Mouse (Mus musculus) T-helper 2 cell (primary cell): ENCODE data around the gene Ppp1r16b.

Source experiments
- in situ Hi-C: fragments of 300-600 bp; cut with MboI, MseI; formaldehyde crosslinking; loops from one replicate; pipeline ENCODE4 v1.15.1; 2025; ENCODE audit warnings: high pct_unique_total_duplicates

Gene Ppp1r16b

DNA sequence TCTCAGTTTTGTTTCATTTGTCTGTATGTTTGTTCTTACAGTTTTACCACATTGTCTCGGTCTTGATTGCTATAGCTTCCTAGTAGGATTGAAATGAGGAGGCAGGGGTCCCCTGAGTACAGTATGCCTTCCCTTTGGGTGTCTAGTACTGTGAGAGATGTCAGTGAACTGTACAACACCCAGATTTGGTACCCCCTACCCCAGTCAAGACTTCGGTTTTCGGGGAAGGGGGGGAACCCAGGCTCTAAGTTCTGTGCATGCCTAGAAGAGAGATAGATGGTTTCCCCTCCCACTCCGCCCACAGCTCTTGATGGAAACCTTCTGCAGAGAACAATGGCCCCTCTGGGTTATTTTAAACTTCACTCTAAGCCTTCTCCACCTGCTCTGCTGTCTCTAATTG lies at the start of gene Ppp1r16b:
TSS of gene Ppp1r16b (plus strand) at position 301 of the 400 bp plus-strand sequence.
- in situ Hi-C loops = loop anchor here (5.0 kb wide), 1 partner anchor 82 kb away; no protein-coding TSS in a partner anchor

DNA sequence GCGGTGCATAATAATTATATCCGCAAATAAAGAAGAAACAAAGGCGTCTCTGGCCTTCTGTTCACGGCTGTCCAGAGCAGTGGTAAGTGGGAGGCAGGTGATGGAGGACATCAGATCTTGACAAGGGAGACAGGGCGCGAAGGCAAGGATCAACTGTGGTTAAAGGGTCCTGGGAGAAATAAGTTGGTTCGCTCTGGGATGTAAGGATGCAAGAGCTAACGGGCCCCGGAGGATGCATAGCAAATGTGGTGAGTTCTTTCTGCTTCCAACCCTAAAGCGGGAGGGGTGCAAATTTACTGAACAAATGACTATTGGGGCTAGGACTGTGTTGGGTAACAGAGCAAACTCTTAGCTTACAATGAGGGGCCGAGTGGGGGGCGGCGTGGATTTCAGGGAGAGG lies 49.5 kb upstream of the Ppp1r16b start:
- in situ Hi-C loops = no loop called here

DNA sequence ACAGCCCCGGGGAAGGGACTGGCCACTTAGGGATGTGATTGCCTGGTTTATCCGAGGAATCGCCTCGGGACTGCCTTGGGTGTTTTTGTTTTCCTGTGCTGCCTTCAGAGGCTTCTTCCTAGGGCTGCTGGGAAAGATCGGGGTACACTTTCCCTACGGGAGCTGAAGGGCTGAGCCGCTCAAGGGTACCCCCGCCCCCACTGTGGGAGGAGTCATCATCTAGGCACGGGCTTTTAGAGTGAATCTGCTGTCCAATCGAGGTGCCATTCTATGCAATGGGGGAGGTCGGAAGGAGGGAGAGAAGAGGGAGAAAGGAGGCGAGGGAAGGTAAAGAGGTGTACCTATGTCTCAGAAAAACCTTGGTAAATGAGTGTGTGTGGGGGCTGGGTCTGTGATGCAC lies 48.9 kb upstream of the Ppp1r16b start:
- in situ Hi-C loops = no loop called here

DNA sequence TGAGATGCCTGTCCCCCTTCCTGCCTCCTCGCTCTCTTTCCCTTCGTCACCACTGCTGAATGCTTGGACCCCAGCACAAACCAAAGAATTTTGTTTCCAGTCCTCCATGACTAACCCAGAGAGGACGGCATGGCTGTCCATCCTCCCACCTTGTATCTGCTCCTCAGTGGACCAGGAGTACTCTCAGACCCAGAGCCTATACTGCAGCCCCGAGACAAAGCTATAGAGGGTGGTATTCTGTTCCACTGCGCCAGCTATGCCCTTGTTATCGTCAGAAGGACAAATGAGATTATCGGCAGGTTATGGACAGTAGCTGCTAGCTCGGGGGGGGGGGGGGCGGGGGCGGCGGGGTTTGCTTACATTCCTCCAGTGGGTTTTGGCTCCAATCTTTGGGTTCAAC lies 48.4 kb upstream of the Ppp1r16b start:
- in situ Hi-C loops = no loop called here

DNA sequence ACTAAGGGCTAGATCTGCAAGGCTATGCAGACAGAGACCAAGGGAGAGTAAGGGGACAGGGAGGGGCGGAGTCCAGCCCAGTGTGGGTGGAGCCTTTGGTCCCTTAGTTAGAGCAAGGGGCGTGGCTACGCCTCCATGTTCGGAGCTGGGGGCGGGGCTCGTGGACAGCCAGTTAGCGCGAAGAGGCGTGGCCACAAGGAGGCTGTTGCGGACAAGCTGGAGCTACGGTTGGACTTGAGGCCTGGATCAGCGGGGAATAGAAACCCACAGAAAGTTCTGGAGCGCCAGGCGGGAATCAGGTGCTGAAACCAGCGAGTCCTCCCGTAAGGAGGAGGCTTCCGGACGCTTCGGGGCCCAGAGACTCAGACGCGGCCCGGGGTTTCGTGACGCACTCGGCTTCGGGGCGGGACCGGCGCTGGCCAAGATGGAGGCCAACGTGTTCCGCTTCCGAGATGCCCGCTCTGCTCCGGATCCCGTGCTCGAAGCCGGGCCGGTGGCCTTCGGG lies 40.4 kb upstream of the Ppp1r16b start, which contains the start of gene Actr5:
TSS of gene Actr5 (plus strand) at position 171 of the 505 bp plus-strand sequence.
- in situ Hi-C loops = no loop called here

DNA sequence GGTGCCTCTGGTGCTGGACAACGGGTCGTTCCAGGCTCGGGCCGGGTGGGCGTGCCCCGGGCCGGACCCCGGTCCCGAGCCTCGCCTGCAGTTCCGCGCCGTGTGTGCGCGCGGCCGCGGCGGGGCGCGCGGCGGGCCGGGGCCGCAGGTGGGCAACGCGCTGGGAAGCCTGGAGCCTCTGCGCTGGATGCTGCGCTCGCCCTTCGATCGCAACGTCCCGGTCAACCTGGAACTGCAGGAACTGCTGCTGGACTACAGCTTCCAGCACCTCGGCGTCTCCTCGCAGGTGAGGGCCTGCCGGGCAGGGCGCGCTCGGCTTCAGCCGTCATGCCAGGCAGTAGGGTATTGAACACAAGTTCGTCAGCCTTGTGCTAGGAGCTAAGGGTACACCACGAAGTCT lies 40.0 kb upstream of the Ppp1r16b start:
- in situ Hi-C loops = no loop called here

DNA sequence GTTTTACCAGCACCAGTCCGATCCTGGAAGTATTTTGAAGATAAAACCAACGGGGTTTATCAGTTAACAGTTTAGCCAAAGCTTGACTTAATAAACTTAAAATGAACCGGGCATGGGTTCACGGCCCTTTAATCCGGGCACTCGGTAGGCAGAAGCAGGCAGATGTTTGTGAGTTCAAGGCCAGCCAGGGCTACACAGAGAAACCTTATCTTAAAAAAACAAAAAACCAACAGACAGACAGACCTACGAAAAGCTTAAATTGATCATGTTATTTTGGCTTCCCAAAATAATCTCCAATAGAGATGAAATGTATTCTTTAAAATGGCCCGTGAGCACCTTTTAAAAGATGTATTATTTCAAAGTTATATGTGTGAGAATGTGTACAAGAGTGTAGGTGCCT lies 39.5 kb upstream of the Ppp1r16b start:
- in situ Hi-C loops = no loop called here

DNA sequence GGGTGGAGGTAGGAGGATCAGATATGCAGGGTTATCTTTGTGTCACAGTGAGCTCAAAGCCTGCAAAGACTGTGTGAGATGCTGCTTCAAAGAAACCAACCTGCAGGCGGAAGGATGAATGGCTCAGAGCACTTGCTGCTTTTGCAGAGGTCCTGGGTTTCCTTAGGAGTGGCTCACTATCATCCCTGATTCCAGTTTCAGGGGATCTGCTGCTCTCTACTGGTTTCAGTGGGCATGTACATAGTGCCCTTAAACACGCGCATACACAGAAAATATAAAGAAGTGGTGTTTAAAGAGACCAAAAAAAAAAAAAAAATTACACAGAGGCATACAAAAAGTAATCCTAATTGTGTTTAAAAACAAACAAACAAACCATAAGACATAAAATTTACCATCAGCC lies 36.3 kb upstream of the Ppp1r16b start:
- in situ Hi-C loops = no loop called here

DNA sequence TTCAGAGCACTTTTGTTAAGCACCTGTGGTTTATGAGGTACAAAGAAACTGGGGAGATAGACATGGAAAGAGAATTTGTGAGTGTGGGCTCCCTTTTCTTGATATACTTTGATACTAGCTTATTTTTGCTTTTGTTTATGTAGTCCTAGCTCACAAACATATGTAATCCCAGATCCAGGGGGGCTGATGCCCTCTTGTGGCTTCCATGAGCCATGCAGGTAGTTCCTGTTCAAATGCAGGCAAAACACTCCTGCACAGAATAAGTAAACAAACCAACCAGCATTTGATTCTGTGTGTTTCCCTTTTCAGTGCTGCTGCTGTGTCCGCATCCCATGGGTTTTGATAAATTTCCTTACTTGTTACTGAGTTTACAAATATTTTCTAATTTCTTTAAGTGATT lies 35.8 kb upstream of the Ppp1r16b start:
- in situ Hi-C loops = no loop called here

DNA sequence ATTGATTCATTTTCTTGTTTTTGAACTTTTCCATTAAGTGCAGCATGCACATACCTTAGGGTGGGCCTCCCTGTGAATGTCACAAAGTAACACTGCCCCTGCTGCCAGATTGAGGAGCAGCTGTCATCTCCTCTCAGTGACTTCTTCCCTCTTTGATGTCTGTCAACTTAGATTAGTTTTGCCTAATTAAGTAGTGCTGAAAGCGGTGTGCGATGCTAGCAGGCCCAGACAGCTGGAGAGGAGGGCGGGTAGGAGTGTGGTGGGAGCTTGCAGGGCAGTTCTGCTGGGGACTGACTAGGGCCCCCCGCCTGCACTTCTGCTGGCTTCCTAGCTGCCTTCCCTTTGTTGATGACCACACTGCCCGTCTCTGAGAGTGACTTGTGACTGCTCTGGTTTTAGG lies 33.3 kb upstream of the Ppp1r16b start:
- in situ Hi-C loops = no loop called here

DNA sequence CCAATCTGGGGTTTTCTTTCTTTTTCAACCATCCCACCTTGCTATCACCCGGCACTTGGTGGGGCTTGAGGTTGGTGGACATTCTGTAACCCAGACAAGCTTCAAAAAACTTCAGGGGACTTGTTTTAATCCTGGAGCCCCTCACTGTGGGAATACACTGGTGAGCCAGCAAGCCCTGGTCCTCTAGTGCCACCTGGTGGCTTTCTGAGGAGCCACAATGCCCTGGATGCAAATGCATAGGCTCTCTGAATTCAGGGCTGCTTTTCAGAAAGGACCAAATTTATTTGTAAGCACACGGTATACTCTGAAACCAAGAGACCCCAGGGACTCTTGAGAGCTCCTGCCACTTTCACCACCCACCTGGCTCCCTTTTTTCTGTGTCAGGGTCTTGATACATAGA lies 23.3 kb upstream of the Ppp1r16b start:
- in situ Hi-C loops = no loop called here

DNA sequence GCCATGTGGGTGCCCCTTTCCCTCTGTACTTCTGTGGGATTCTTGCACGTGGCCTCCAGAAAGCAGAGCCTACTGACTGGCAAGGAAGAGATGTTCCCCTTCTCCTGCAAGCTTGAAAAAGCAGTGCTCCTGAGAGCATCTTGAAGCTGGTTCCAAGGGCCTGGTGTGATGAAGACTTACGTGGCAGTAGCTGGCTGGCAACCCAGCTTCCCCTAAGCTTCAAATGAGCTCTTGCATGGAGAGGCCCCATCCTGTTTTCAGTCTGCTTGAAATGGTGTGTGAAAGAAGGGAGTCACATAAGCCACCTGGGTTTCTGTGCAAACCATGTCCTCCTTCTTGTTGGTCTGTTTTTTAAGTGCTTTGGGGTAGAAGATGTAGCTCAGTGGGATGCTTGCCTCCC lies 22.6 kb upstream of the Ppp1r16b start:
- in situ Hi-C loops = no loop called here

DNA sequence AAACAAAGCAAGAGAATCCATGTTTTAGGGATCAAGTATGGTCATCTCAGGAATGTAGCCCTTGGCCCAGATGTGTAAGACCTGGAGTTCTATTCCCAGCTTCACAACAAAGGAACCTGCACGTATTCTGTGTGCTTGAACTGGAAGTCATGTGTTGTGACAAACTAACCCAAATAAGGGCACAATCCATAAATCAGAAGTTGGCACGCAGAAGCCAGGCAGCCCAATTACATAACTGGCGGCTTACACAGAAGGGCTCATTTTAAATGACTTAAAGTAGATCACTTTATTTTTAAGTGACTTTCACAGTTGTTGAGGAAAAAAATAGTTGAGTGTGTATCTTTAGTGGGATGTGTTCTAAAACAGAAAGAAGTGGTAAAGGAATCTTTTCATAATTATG lies 21.4 kb upstream of the Ppp1r16b start:
- in situ Hi-C loops = no loop called here

DNA sequence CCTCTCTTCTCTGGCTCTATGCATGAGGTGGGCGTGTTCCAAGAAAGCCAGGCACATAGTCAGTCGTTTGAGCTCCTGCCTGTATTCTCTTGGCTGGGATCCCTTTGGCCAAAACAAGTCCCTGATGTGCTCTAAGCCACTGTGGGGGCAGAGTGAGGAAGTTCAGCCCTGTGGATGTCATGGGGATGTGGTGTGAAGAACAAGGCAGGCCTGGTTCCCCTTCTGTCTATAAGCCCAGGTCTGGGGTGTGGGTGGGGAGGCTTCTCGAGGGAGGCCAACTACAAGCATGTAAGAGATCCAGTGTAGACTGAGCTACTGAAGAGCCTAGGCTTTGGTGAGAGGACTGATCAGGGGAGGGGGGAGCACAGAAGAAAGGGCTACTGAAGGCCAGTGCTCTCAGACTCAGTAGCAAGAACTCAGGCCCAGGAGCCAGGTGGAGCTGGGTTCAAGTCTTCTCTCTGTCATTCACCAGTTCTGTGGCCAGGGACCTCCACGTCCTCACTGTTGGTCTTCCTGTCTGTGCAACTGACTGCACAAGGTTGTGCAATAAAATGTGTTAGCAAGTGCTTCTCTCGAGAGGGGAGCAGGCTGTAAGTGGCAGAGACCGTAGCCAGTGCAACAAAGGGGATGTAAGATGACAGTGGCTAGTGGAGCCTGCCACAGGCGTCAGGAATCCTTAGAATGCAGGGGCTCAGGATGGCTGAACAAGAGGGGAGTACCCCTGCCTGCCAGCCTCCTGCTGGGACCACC lies 13.9 kb upstream of the Ppp1r16b start:
- in situ Hi-C loops = loop anchor here (5.0 kb wide), 1 partner anchor 109 kb away; no protein-coding TSS in a partner anchor

DNA sequence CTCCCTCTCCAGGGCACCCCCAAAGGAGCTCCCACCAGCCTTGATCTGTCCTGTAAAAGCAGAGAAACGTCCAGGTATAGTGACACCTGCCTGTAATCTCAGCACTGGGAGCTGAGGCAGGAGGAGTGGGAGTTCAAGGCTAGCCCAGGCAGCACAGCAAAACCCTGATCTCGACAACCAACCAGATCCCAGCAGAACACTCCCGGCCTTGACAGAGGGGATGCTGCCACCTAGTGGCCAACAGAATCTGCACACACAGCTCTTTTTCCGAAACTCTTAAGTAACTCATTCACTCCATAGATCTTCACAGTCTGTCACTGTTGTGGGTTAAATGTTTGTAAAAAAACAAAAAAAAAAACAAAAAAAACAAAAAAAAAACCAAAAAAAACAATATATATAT lies 12.2 kb upstream of the Ppp1r16b start:
- in situ Hi-C loops = loop anchor here (5.0 kb wide), 1 partner anchor 111 kb away; no protein-coding TSS in a partner anchor

DNA sequence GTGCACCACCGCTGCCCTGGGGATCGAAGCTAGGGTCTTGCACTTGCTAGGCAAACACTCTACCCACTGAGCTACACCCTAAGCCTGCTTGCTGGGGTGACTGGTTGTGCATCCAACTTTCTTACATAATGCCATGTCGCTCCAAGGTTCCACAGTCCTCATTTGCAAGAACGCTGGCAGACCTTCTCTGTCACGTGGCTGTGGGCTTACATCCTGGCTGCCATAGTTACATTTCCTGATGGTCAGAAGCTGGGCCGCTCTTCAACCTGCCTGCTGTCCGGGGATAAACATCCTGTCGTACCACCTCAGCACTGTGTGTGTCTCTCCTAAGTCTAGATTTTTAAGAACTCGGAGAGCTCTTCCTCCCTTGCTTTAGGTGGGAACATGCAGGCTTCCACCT lies 10.5 kb upstream of the Ppp1r16b start:
- in situ Hi-C loops = loop anchor here (5.0 kb wide), 1 partner anchor 112 kb away; no protein-coding TSS in a partner anchor

DNA sequence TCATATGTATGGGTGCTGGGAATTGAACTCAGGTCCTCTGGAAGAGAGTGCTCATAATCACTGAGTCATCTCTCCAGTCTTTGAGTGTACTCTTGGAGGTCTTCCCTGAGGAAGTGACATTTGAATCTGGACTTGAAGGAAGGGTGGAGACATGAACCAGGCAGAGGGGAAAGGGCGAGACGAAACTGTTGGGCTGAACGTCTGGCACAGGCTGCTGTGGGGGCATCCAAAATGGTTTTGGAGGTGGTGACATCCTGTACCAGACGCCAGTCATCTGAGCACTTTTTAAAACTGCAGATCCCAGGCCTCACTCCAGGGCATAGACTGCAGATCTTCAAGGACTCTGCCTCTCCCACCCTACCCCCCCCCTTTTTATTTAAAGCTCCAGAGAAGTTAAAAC lies 9.4 kb upstream of the Ppp1r16b start:
- in situ Hi-C loops = no loop called here

DNA sequence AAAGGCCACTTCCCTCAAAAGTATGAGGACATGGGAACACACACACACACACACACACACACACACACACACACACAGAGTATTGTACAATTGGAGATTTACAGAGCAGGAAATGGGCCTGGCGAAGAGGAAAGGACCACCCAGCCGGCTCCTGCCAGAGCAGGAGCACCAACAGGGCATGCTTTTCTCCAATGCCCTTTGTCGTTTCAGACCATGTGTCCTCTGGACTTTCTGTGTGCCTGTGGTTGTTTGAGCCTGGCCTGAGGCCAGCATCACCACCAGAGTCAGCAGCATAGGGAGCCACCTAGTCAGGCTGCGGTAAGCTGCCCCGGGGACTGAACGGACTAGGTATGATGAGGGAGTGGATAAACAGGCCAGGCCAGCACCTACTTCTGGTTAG lies 6.4 kb upstream of the Ppp1r16b start:
- in situ Hi-C loops = no loop called here

DNA sequence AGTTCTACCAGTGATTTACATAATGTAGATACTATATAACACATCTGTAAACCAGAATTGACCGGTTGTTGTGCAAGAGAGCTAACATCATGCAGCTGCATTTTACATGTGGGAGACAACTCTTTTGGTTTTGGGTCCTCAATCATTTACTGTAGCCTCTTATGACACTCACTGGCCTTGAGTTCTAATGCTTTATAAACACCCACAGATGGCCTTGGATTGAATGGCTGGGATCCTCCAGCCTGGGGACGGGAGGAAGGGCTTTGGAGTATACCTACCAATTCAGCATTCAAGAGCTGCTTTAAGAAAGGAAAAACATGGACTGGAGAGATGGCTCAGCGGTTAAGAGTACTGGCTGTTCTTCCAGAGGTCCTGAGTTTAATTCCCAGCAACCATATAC lies 5.9 kb upstream of the Ppp1r16b start:
- in situ Hi-C loops = no loop called here

DNA sequence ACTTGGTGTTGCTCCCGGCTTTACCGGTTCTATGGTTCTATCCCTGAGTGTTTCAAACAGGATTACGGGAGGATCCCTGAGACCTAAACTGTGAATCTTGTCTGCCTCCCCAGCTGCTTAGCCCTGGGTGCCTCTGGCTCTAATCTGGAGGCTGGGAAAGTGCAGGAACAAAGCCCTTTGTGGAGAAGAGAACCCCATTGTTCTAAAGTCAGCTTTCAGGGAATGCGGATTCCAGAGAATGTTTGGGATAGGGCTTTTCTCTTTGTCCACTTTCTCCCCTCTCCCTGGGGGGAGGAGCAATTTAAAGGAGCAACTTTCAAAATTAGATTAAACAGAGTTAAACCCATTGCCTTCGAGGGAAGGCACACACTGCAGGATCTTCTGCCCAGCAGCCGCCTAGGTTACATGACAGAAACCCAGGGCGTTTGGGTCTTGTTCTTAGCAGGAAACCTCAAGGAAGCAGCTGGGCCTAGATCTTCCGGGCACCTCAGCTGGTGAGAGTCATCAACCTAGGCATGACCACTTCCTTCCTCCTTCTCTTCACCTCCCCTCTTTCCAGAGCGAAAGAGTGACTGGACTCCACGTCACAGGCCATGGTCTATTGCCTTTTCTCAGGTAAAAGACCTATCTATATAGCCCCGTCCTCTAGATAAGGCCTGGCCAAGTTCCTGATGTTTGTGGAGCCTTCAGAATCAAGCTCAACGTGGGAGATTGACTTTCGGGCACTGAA lies 1.0 kb downstream of the Ppp1r16b start:
- in situ Hi-C loops = loop anchor here (5.0 kb wide), 1 partner anchor 81 kb away; no protein-coding TSS in a partner anchor

DNA sequence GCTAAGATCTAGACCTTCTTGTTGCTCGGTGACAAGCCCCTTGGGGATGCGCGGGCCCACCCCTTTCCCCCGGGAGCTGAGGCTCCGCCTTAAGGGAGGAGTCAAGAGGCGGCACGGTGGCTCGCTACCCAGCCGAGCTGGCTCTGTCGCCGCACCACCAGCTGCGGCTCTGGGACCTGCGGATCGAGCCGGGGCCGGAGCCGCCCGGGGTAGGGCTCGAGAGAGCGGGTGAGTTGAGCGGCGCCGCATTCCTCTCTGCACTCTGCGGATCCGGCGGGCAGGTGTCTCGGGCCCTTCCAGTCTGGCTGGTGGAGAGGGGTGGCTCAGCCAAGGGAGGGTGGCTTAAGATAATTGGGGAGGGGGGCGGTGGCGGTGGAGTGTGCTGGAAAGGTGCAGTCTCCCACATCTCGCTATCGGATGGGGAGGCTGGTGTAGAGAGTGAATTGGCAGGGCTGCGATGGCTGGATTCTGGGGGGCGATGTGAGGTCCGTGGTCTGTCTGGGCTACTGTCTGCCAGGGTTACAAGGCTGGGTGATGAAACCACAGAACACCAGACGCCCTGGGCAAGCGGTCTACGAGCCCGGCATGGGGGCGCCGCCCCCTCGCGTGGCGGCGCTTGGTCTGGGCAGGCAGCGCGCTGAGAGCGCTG lies 1.9 kb downstream of the Ppp1r16b start:
- in situ Hi-C loops = loop anchor here (5.0 kb wide), 1 partner anchor 80 kb away; no protein-coding TSS in a partner anchor
